Mouse (Mus musculus) lung, adult 2 months (tissue): Measurements from ENCODE around the gene 2300002M23Rik.

Source experiments
- CTCF ChIP-seq: fragments of 200-500 bp; IDR thresholded peaks from 2 replicates; pipeline ENCODE4 v1.5.1; 2011; ENCODE audit warnings: mild to moderate bottlenecking, low read length, control low read depth; ENCODE audit not compliant: insufficient read depth
- POLR2A ChIP-seq: fragments of 200-500 bp; IDR thresholded peaks from 2 replicates; pipeline ENCODE4 v1.6.1; 2011; ENCODE audit warnings: low read depth, mild to moderate bottlenecking, control low read depth, low read length, borderline replicate concordance; ENCODE audit errors: extremely low read depth

DNA sequence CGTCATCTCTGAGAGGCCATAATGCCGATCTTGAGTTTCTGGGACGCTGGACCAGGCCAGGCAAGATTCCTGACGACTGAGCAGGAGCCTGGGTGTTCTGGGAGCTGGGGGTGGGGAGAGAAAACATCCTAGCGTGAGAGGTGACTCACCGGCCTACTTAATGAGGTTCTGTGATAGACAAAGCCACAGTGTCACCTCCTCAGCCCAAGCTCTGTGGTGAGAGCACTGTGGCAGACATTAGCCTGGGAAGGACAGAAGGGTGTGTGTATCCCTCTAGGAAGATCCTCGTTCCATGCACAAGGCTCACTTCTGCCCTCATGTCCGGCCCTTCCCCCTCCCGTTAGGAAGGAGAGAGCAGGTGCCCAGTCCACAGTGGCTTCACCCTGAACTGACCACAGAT, 9.9 kb upstream of the 2300002M23Rik start:
- TF ChIP-seq POLR2A (no peak), CTCF (no peak)
